Mouse (Mus musculus): ENCODE measurements around the gene Tnrc6b. TPM values are rescaled to one million over a fixed set of nuclear protein-coding genes. Genes with fewer than 3 reads are reported as not detected.

Gene Tnrc6b
- total and polyA plus RNA-seq, 2 experiments from 2014 or later, result 21.0 to 24.0 TPM

DNA sequence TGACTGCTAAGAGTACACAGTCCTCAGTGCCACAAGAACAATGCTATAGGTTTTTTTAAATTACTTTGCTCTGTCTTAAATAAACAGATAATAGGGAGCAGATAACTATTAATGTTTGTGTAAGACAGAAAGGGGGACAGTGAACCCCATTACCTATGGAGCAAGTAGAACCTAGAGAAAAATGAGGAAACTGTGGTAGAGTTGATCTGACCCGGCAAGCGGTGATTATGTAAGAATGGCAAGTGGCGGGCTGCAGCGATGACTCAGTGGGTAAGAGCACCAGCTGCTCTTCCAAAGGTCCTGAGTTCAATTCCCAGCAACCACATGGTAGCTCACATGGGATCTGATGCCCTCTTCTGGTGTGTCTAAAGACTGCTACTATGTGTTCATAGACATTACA is 101.7 kb downstream of the Tnrc6b start:
- 93% methylated on average over 4 of the region's 4 CpGs for WGBS
- Histone ChIP-seq H3K36me3 (ENCODE audit: insufficient read depth) (no peaks in the 10 kb centered on the region), H3K9ac (no peak overlapping the region), H3K4me1 (ENCODE audit: insufficient read depth) (no peaks in the 10 kb centered on the region), H3K27me3 (ENCODE audit: insufficient read depth, low read length) (no peaks in the 10 kb centered on the region), H3K27ac (ENCODE audit: low read depth, low read length) (no peak overlapping the region), H3K4me2 (ENCODE audit: low read depth) (no peak overlapping the region), H3K4me3 (ENCODE audit: low read depth, low read length) (no peak overlapping the region), H3K9me3 (ENCODE audit: low read length) (no peaks in the 10 kb centered on the region)
- ATAC-seq (no peak), DNase-seq (no peak)
- TF ChIP-seq CTCF (IDR thresholded peaks at IDR 0.05; ENCODE audit: low read depth), result no peak

DNA sequence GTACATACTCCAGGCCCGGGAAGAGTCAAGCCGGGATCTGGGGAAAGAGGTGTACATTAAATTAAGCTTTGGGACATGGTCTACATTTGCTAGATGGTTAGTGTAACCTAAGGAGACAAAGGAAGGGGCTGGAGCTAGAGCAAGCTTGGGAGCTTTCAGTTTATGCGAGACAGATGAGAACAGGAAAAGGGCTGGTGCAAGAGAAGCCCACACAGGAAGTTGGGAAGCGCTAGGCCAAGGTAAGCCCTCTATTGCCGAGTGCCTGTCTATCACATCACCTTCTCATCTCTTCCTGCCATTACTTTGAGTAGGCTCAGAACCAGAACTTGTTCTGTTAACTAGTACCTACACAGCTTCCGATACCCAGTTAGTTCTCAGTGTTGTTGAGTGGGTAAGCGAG is 103.7 kb downstream of the Tnrc6b start:
- ATAC-seq (no peak), DNase-seq (no peak)
- H3K9me3 ChIP-seq (ENCODE audit: low read length), result no peaks in the 10 kb centered on the region
- no peak overlapping the region for H3K4me3 ChIP-seq (ENCODE audit: low read depth, low read length)
- no peak overlapping the region for H3K4me2 ChIP-seq (ENCODE audit: low read depth)
- H3K27me3 ChIP-seq (ENCODE audit: insufficient read depth, low read length), result no peaks in the 10 kb centered on the region
- no peaks in the 10 kb centered on the region for H3K4me1 ChIP-seq (ENCODE audit: insufficient read depth)
- no peak overlapping the region for H3K27ac ChIP-seq (ENCODE audit: low read depth, low read length)
- H3K36me3 ChIP-seq (ENCODE audit: insufficient read depth), result no peaks in the 10 kb centered on the region
- no peak overlapping the region for H3K9ac ChIP-seq
- WGBS, result 85% methylated on average over 7 of the region's 7 CpGs
- no peak for TF ChIP-seq CTCF (IDR thresholded peaks at IDR 0.05; ENCODE audit: low read depth)

DNA sequence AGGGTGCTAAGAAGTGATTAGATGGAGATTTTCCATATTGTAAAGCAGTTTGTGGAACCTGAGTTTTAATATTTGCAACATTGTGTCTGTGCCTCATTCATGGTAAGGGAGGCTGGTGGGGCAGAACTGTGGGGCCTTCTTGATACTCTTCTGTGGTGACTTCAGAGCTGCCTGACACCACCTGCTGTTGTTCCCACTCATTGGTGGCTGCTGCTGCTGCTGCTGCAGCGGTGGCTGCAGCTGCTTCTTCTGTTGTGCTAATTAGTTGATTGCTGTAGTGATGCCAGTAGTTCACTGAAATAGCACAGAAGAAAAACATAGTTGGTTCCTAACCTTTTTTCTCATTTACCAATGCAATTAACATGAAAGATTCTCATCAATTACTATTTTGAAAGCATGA is 111.2 kb downstream of the Tnrc6b start:
- ATAC-seq, result no peak
- Histone ChIP-seq H3K4me2 (ENCODE audit: low read depth) (no peak overlapping the region), H3K27me3 (ENCODE audit: insufficient read depth, low read length) (no peaks in the 10 kb centered on the region), H3K9me3 (ENCODE audit: low read length) (no peaks in the 10 kb centered on the region), H3K36me3 (ENCODE audit: insufficient read depth) (no peaks in the 10 kb centered on the region), H3K4me1 (ENCODE audit: insufficient read depth) (no peaks in the 10 kb centered on the region), H3K4me3 (ENCODE audit: low read depth, low read length) (no peak overlapping the region), H3K9ac (no peak overlapping the region), H3K27ac (ENCODE audit: low read depth, low read length) (no peak overlapping the region)
- DNase-seq, result no peak
- TF ChIP-seq CTCF (IDR thresholded peaks at IDR 0.05; ENCODE audit: low read depth), result no peak
- WGBS, result 5% methylated on average over 1 of the region's 1 CpGs

DNA sequence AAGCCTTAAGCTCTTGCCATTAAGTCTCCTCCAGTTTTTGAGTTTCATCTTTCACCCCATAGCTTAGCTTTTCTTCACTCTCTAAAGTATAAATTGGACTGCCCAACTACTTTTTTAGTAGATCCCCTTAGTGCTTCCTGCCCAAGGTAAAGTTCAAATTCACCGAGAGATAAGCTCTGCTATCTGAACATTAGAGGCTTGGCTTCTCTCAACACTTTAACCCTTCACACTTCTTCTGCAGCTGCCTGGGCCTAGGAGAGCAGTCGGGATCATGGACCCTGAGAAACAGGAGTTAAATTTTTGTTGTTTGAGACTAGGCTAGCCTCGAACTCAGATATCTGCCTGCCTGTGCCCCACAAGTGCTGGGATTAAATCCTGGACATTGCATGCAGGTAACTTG is 120.1 kb downstream of the Tnrc6b start:
- no peak for TF ChIP-seq CTCF (IDR thresholded peaks at IDR 0.05; ENCODE audit: low read depth)

DNA sequence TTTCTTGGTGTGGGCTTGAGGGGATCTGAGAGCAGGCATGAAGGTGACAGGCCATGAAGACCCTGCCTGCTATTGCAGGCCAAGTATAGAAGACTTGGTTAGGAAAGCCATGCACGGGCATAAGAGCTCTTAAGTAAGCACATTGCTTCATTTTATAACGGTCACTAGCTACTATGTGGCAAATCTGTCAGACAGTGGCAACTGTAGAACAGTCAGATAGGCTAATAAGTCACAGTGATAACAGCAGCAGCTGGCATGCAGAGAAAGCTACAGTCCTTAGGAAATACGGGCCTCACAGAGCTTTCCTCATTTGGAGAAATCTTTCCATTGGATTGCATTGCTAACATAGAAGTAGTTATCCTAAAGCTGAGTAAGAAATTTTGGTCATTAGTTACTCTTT is 121.7 kb downstream of the Tnrc6b start:
- Histone ChIP-seq H3K27ac (ENCODE audit: low read depth, low read length) (no peak overlapping the region), H3K36me3 (ENCODE audit: insufficient read depth) (no peaks in the 10 kb centered on the region), H3K9ac (no peak overlapping the region), H3K4me2 (ENCODE audit: low read depth) (no peak overlapping the region), H3K9me3 (ENCODE audit: low read length) (no peaks in the 10 kb centered on the region), H3K4me3 (ENCODE audit: low read depth, low read length) (no peak overlapping the region), H3K27me3 (ENCODE audit: insufficient read depth, low read length) (no peaks in the 10 kb centered on the region), H3K4me1 (ENCODE audit: insufficient read depth) (0 out of 2 replicates have a peak, but pooled peaks cover 6% of the 10 kb centered on the region)
- no peak for TF ChIP-seq CTCF (IDR thresholded peaks at IDR 0.05; ENCODE audit: low read depth)
- ATAC-seq, result no peak
- DNase-seq, result no peak
- 78% methylated on average over 3 of the region's 3 CpGs for WGBS

More for the DNA sequence above, 120.1 kb downstream of the Tnrc6b start:
- Histone ChIP-seq H3K4me3 (ENCODE audit: low read depth, low read length) (no peak overlapping the region), H3K27ac (ENCODE audit: low read depth, low read length) (no peak overlapping the region), H3K4me1 (ENCODE audit: insufficient read depth) (0 out of 2 replicates have a peak, but pooled peaks cover 1% of the 10 kb centered on the region), H3K4me2 (ENCODE audit: low read depth) (no peak overlapping the region), H3K9ac (no peak overlapping the region), H3K36me3 (ENCODE audit: insufficient read depth) (no peaks in the 10 kb centered on the region), H3K9me3 (ENCODE audit: low read length) (no peaks in the 10 kb centered on the region), H3K27me3 (ENCODE audit: insufficient read depth, low read length) (no peaks in the 10 kb centered on the region)
- no peak for ATAC-seq
- DNase-seq, result no peak
- 89% methylated on average over 3 of the region's 3 CpGs for WGBS

DNA sequence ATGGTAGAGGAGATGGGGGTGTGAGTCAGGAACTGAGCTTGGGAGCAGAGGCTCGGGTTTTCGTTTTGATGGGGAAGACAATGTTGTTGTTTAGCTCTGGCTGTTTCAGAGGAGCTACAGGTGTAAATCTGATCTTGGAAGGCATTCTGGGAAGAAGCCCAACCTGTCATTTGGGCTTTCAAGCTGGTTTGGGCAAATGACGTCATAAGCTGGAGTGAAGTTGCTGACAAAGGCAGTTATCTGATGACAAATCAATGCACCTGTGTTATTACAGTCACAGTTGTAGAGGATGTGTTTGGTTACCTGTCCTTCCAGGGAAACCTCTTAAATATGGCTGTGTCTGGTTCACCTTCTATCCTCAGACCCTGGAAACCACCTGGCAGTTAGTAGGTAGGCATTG is 125.1 kb downstream of the Tnrc6b start:
- H3K9ac ChIP-seq, result no peak overlapping the region
- TF ChIP-seq CTCF (IDR thresholded peaks at IDR 0.05; ENCODE audit: low read depth), result no peak
- no peak overlapping the region for H3K4me2 ChIP-seq (ENCODE audit: low read depth)
- no peak overlapping the region for H3K4me3 ChIP-seq (ENCODE audit: low read depth, low read length)
- no peak overlapping the region for H3K27ac ChIP-seq (ENCODE audit: low read depth, low read length)
- 58% methylated on average over 3 of the region's 3 CpGs for WGBS
- DNase-seq, result no peak
- H3K36me3 ChIP-seq (ENCODE audit: insufficient read depth), result no peaks in the 10 kb centered on the region
- ATAC-seq, result no peak
- H3K9me3 ChIP-seq (ENCODE audit: low read length), result no peaks in the 10 kb centered on the region
- H3K27me3 ChIP-seq (ENCODE audit: insufficient read depth, low read length), result no peaks in the 10 kb centered on the region
- 0 out of 2 replicates have a peak, but pooled peaks cover 6% of the 10 kb centered on the region for H3K4me1 ChIP-seq (ENCODE audit: insufficient read depth)

DNA sequence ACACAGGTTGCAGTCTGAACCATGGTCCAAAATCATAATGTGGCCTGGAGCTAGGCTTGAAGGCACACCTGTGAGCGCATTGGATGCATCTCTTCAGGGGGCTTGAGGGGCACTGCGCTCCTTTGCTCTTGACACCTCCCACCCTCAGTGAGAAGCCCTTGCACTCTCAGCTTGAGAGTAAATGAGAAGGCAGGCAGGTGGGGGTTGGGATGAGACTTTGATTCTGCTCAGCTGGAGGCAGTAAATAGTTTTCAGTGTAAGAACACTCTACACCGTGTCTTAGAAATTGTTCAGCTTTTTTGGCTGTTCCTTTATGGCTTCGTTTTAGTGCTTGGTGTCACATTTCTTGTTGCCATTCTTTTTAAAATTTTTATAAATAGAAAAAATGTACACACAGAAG is 127.7 kb downstream of the Tnrc6b start:
- H3K4me3 ChIP-seq (ENCODE audit: low read depth, low read length), result no peak overlapping the region
- H3K4me1 ChIP-seq (ENCODE audit: insufficient read depth), result 0 out of 2 replicates have a peak, but pooled peaks cover 6% of the 10 kb centered on the region
- no peak overlapping the region for H3K4me2 ChIP-seq (ENCODE audit: low read depth)
- no peak for DNase-seq
- no peak for TF ChIP-seq CTCF (IDR thresholded peaks at IDR 0.05; ENCODE audit: low read depth)
- H3K36me3 ChIP-seq (ENCODE audit: insufficient read depth), result no peaks in the 10 kb centered on the region
- no peak for ATAC-seq
- no peaks in the 10 kb centered on the region for H3K27me3 ChIP-seq (ENCODE audit: insufficient read depth, low read length)
- WGBS, result 41% methylated on average over 4 of the region's 4 CpGs
- no peak overlapping the region for H3K9ac ChIP-seq
- H3K9me3 ChIP-seq (ENCODE audit: low read length), result no peaks in the 10 kb centered on the region
- no peak overlapping the region for H3K27ac ChIP-seq (ENCODE audit: low read depth, low read length)
